Mouse (Mus musculus) midbrain, embryonic 10.5 days (tissue): Measurements from ENCODE around the gene Esp38. TPM values are rescaled to one million over a fixed set of nuclear protein-coding genes. Genes with fewer than 3 reads are reported as not detected.
"Not testable (repeated sequence)": the region's sequence is repeated elsewhere in the genome, so short reads cannot be mapped to it uniquely, and the experiment has no call there.

Source experiments
- DNase-seq: peaks from one replicate; pipeline ENCODE4 v3.0.0-alpha.2; 2017; ENCODE audit warnings: low spot score
- H3K27ac ChIP-seq: fragments of 300-500 bp; sonication (generic); replicated peaks from 2 replicates; pipeline ENCODE4 v1.5.1; 2016; ENCODE audit warnings: mild to moderate bottlenecking
- H3K27me3 ChIP-seq: fragments of 300-500 bp; sonication (generic); 2 replicates; pipeline ENCODE4 v1.6.1; 2016; ENCODE audit warnings: low read depth, mild to moderate bottlenecking; ENCODE audit not compliant: poor library complexity, severe bottlenecking
- H3K36me3 ChIP-seq: fragments of 300-500 bp; sonication (generic); 2 replicates; pipeline ENCODE4 v1.6.1; 2016; ENCODE audit warnings: mild to moderate bottlenecking, moderate library complexity
- H3K4me1 ChIP-seq: fragments of 300-500 bp; sonication (generic); 2 replicates; pipeline ENCODE4 v1.6.1; 2016
- H3K4me3 ChIP-seq: fragments of 300-500 bp; sonication (generic); 2 replicates; pipeline ENCODE4 v1.5.1; 2016; ENCODE audit warnings: mild to moderate bottlenecking, moderate library complexity
- H3K9me3 ChIP-seq: fragments of 300-500 bp; sonication (generic); replicated peaks from 2 replicates; pipeline ENCODE4 v1.6.1; 2016; ENCODE audit warnings: mild to moderate bottlenecking
- WGBS: fragments of 180-500 bp; shearing (Covaris S2); methylation state at CpG from one replicate; pipeline ENCODE4 v1.1.7; 2016; 5-methylcytosine and 5-hydroxymethylcytosine counted together
- polyA plus RNA-seq: library from polyadenylated mRNA; unstranded; fragments of >200 nt; fragmentation: Nextera tagmentation; extraction: Ambion mirVana; gene quantifications from 2 replicates; pipeline ENCODE4 v1.2.1, GENCODE M21; 2016

Esp38 gene
- polyA plus RNA-seq = not detected in 2 replicates

DNA sequence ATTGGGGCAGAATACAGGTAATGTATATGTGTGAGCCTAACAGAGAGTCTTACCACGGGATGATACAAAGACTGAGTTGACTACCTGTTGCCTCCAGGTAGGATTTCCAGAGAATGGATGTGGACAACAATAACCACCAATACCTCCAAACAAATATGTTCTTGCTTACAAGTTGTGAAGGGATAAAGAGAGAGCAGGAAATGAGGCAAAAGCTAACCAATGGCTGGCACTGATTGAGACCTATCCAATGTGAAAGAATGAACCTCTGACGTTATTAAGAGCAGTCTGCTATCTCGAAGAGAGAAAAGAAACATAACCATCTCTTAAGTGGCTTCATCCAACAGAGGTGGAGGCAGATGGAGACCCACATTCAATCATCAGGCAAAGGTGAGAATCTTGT lies at the start of gene Esp38:
Gene Esp38, plus strand, starts transcription at position 301 of the 400 bp plus-strand sequence.
- no peak within 1 kb of the TSS for H3K4me3 ChIP-seq
- H3K27ac ChIP-seq = no peak within 1 kb of the TSS
- no peaks in the 10 kb centered on the region for H3K9me3 ChIP-seq
- no peaks in the 10 kb centered on the region for H3K4me1 ChIP-seq
- H3K36me3 ChIP-seq = no peaks in the 10 kb centered on the region
- H3K27me3 ChIP-seq = no peaks in the 10 kb centered on the region
- no peak for DNase-seq
- WGBS = 79% methylated on average over 3 of the region's 3 CpGs

- H3K4me3 ChIP-seq, H3K4me1 ChIP-seq, H3K27ac ChIP-seq, H3K36me3 ChIP-seq, H3K9me3 ChIP-seq, DNase-seq, H3K27me3 ChIP-seq: not testable (repeated sequence)
- 55% methylated on average over 8 of the region's 8 CpGs for WGBS
Observed at GRCm38 (mm10) chr17:39902928-39903545, 47.3 kb upstream of the Esp38 start.

Other genes starting within 250 kb of the Esp38 start
- not detected in 2 replicates for gene AC192777.2, start 144.9 kb downstream of the Esp38 start, polyA plus RNA-seq